Mouse (Mus musculus) embryonic fibroblast, embryonic 13.5 days (primary cell): ENCODE data around the gene Phf23.

Experiments
- CTCF ChIP-seq: IDR thresholded peaks from 2 replicates; pipeline ENCODE4 v1.5.1; 2011; ENCODE audit warnings: mild to moderate bottlenecking, control low read depth, low read length, moderate library complexity, borderline replicate concordance; ENCODE audit not compliant: insufficient read depth
- POLR2A ChIP-seq: IDR thresholded peaks from 2 replicates; pipeline ENCODE4 v1.6.1; 2011; ENCODE audit warnings: low read depth, mild to moderate bottlenecking, control low read depth, low read length, moderate library complexity

GRCm38 (mm10) chr11:69989949-69990348 lies 5.6 kb upstream of the Phf23 start:
- TF ChIP-seq CTCF: no peak
- TF ChIP-seq POLR2A: no peak
